Mouse (Mus musculus) liver, adult (tissue): ENCODE measurements around the gene Fshr.

Experiments used
- GATA4 ChIP-seq: IDR thresholded peaks from 2 replicates; pipeline ENCODE4 v1.6.1; 2014; ENCODE audit warnings: mild to moderate bottlenecking, low read length; ENCODE audit not compliant: insufficient replicate concordance

Gene Fshr

DNA sequence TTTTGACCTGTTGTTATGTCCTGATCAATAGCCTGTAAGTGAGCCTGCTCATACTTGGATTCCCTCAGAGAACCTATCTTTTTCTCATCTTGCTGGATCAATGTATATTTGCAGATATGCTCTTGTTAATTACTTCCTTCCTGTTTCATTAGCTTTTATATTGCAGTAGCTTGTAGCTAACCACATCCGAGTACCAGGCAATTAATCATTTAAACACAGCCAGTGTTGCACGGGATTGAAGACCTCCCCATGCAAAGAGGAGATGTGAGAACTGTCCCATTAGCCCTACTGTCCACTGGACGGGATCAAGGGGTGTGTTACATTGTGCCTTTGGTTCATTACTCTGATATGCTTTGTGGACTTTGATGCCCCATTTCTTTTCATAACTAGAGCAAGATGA is 154.5 kb downstream of the Fshr start:
- TF ChIP-seq GATA4 = no peak

DNA sequence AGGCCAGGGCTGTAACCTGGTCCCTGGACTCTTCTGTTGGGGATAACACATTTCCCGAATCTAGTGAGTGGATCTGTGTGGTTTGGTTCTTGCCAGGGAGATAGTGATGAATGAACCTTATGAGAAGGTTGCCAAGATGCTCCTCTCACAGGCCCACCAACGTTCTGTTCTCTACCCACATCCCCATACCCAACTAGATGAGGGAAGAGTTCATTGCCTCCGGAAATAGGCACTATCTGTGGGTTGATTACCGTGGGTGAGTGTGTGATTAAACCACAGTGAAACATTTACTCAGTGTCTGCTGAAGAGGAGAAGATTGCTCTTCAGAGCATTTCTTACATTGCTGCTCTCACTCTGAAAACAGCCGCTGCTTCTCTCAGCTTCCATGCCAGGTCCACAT is 163.8 kb downstream of the Fshr start:
- TF ChIP-seq GATA4 = no peak

- TF ChIP-seq GATA4 = no peak
Observed at GRCm38 (mm10) chr17:89036049-89036448, 164.4 kb downstream of the Fshr start.

GRCm38 (mm10) chr17:89034627-89035026 is 165.8 kb downstream of the Fshr start:
- TF ChIP-seq GATA4 = no peak

- TF ChIP-seq GATA4 = no peak
Observed at GRCm38 (mm10) chr17:89032981-89033380, 167.5 kb downstream of the Fshr start.

DNA sequence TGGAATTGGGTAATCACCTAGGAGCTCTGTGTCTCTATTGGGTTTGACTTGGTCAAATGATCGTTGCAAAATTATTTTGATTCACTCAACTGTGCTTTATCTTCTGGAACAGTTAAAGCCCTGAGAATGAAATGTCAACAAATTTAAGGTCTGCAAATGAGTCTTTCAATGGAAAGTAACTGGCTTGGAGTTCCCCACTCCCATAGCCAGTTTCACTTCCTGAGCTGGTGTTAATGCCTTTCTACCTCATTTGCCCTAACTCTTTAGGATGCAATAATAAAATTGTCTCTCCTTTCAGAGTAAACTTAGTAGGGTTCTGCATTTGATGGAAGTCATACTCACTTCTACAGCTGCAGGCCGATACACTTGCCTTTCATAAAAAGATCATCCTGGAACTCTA is 181.0 kb downstream of the Fshr start:
- TF ChIP-seq GATA4 = no peak

DNA sequence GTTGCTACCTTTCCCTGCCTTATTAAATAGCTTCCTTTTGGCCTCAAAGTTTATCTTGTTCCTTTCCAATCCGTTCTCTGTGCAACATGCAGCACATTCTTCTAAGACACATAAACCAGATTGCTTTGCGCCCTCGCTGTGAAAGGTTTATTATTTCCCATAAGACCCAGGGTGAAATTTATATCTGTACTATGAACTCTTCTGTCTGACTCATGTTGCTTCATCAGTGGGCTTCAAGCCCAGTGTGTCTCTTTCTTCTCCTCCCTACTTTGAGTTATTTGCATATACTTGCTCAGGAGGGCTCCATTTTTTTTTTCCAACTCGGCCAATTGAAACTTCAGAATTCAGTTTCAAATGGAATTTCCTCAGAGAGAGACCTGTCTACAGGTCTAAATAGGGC is 183.5 kb downstream of the Fshr start:
- no peak for TF ChIP-seq GATA4

DNA sequence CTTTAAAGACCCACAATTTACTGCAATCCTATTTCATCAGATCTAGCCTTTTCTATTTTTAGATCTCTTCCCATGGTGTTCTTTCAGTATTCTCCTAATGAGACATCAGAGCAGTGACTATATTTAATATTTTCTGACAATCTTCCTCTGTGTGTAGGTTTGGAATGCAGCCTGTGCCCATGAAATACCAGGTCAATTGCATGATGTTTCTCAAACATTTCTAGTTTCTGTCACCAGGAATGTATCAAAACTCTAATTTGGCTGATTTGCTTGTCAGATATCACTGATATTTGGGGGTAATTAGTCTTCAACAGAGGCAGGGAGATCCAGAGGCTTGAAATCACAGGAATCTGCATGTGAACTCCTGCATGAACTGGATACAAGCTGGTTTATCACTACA is 186.8 kb downstream of the Fshr start:
- TF ChIP-seq GATA4 = no peak

- TF ChIP-seq GATA4 = no peak
Observed at GRCm38 (mm10) chr17:89009117-89009516, 191.4 kb downstream of the Fshr start.

- no peak for TF ChIP-seq GATA4
Observed at GRCm38 (mm10) chr17:89008680-89009079, 191.8 kb downstream of the Fshr start.

GRCm38 (mm10) chr17:89005959-89006358 is 194.5 kb downstream of the Fshr start:
- no peak for TF ChIP-seq GATA4

GRCm38 (mm10) chr17:88999907-89000306 is 200.6 kb downstream of the Fshr start:
- no peak for TF ChIP-seq GATA4

- no peak for TF ChIP-seq GATA4
Observed at GRCm38 (mm10) chr17:88998243-88998642, 202.2 kb downstream of the Fshr start.

DNA sequence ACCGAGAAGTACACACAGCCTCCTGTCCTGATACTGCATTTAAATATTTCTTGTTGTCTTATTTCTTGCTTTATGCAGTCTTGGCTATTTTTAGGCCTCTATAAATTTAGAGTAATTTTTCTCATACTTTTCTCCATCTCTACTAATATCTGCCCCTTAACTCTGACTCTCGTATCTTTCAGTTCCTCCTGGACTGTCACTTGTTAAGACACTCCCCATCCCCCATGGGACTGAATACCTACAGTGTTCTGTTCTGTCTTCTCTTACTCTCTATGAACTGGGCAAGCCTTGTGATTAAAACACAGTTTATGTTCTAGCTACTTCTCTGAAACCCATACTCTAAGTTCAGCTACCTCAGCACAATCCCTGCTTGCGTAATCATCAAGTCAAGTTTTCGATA is 209.2 kb downstream of the Fshr start:
- no peak for TF ChIP-seq GATA4

GRCm38 (mm10) chr17:88980708-88981355 is 219.6 kb downstream of the Fshr start:
- TF ChIP-seq GATA4 = no peak

- no peak for TF ChIP-seq GATA4
Observed at GRCm38 (mm10) chr17:88974538-88974937, 225.9 kb downstream of the Fshr start.

- TF ChIP-seq GATA4 = no peak
Observed at GRCm38 (mm10) chr17:88966028-88966427, 234.4 kb downstream of the Fshr start.

DNA sequence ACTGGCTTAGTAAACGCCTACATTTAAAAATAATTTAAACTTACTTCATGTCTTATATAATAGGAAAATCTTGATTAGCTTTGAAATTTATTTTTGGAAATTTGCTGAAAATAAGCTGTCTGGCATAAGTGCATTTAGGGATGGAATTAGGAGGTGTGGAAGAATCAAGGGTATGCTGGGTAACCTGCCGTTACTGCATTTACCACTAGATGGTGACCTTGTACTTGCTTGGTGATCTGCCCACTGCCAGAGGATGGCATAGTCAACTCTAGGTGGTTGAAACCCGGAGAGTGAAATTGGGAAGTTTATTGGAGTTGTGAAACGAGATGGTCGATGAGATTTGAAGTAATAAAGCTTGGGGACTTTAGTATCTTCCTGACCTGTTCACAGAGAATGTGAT is 246.5 kb downstream of the Fshr start:
- no peak for TF ChIP-seq GATA4

GRCm38 (mm10) chr17:88938153-88938681 is 262.3 kb downstream of the Fshr start:
- TF ChIP-seq GATA4 = no peak
